In the genomic region with DNA sequence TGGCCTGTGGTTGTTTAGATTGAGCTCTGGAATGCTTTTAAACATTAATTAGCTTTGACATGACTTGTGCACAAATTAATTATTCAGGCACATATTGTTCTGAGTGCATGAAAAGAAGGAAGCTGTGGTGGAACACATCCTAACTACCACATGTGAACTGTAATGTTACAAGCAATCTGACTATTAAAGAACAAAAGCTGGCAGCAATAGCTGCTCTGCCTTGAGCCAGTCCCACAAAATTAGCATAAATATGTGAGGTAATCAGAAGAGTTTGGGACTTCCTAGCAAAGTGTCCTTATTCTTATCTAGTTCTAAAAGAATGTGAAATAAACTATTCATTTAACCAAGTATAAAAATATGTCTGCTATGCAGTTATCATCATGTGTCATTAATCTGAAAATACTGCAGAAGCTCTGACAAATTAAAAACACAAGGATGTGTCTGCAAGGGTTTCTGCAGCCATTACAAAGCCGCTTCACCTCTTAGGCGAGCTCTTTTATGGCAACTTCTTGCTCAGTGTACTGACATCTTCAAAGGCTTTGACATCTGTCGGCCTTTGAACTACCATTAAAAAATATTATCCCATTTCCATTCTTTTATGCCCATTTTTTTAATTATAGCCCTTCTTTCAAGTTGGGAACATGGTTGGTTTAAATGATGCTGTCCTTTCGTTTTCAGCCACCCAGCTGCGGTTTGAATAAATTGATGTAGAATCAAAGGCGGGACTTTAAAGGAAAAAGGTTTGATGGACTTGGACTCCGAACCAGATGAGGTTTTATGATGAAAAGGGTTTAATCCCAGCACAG, we compare ENCODE assay signal across 13 mouse cellular contexts.
DNase-seq lines count a peak whose midpoint lies in the region; ATAC-seq and TF ChIP-seq lines count a peak whose summit lies in the region.
"Had no signal": no experiment of that assay in that cellular context is flagged by ENCODE, and none has a peak within 500 bp of the region (broad histone marks: within the 10 kb centered on the region; RNA-seq: fewer than 3 reads in every experiment).

No protein-coding gene starts in this region.

- peaks cover 14% of the 10 kb centered on the region for H3K4me1 ChIP-seq in hindbrain, embryonic 13.5 days (replicated peaks)
- H3K4me1 ChIP-seq in hindbrain, postnatal 0 days (ENCODE audit: insufficient read depth, low read length) = no peaks in the 10 kb centered on the region
- H3K4me1 ChIP-seq in forebrain, embryonic 16.5 days (replicated peaks; ENCODE audit: control insufficient read depth, insufficient read depth, low read length) = peaks cover 12% of the 10 kb centered on the region
- H3K4me1 ChIP-seq in midbrain, embryonic 14.5 days (ENCODE audit: control insufficient read depth, insufficient read depth, low read length) = peaks cover 11% of the 10 kb centered on the region
- H3K4me1 ChIP-seq: intestine, embryonic 15.5 days had no signal

- intact Hi-C loops in left cerebral cortex, postnatal 10 days (cut with DNase I) = no loop called here
- intact Hi-C loops in heart, postnatal 10 days (cut with DNase I) = no loop called here

- no peak for TF ChIP-seq CTCF in hindbrain, postnatal 0 days (IDR thresholded peaks at IDR 0.05; ENCODE audit: low read depth)
- no peak for TF ChIP-seq CTCF in brain, embryonic 14.5 days (IDR thresholded peaks at IDR 0.05; ENCODE audit: borderline replicate concordance, extremely low read depth, insufficient read depth, insufficient read length)

- no peaks in the 10 kb centered on the region for H3K36me3 ChIP-seq in hindbrain, embryonic 13.5 days
- H3K36me3 ChIP-seq in hindbrain, postnatal 0 days (ENCODE audit: insufficient read depth, low read length) = no peaks in the 10 kb centered on the region
- H3K36me3 ChIP-seq in forebrain, embryonic 16.5 days (ENCODE audit: control insufficient read depth, insufficient read depth) = no peaks in the 10 kb centered on the region
- H3K36me3 ChIP-seq in midbrain, embryonic 14.5 days (ENCODE audit: control insufficient read depth, insufficient read depth, low read length) = no peaks in the 10 kb centered on the region
- H3K36me3 ChIP-seq: heart, embryonic 13.5 days; intestine, embryonic 15.5 days had no signal

- DNase-seq in hindbrain, postnatal 0 days (ENCODE audit: low spot score) = no peak
- DNase-seq in brain, embryonic 14.5 days (ENCODE audit: low read depth) = peak; percentile 84
- no peak for DNase-seq in midbrain, embryonic 14.5 days
- no peak for DNase-seq in left cerebral cortex, adult 9 months (ENCODE audit: low spot score in 2 of 2)
- no peak for DNase-seq in left cerebral cortex, postnatal 10 days (ENCODE audit: extremely low spot score in 1 of 2, low spot score in 2 of 2)
- DNase-seq in heart, postnatal 10 days = no peak
- DNase-seq: adrenal gland, adult 8-10 months; gastrocnemius, postnatal 25 days; kidney, postnatal 4 days had no signal

- no peak overlapping the region for H3K4me2 ChIP-seq in hindbrain, embryonic 13.5 days
- H3K4me2 ChIP-seq in hindbrain, postnatal 0 days (ENCODE audit: low read depth, low read length) = no peak overlapping the region
- peak overlapping the region; percentile 8 for H3K4me2 ChIP-seq in forebrain, embryonic 16.5 days (ENCODE audit: low read length)
- peak overlapping the region; percentile 18 for H3K4me2 ChIP-seq in midbrain, embryonic 14.5 days (ENCODE audit: low read length)
- H3K4me2 ChIP-seq: heart, embryonic 13.5 days; intestine, embryonic 15.5 days had no signal

- WGBS in hindbrain, embryonic 13.5 days = 70% methylated on average over 7 of the region's 7 CpGs
- 73% methylated on average over 7 of the region's 7 CpGs for WGBS in hindbrain, postnatal 0 days
- WGBS in forebrain, embryonic 16.5 days = 31% methylated on average over 7 of the region's 7 CpGs
- 31% methylated on average over 7 of the region's 7 CpGs for WGBS in midbrain, embryonic 14.5 days

- TF ChIP-seq POLR2A in brain, embryonic 14.5 days (IDR thresholded peaks at IDR 0.05; ENCODE audit: borderline replicate concordance, extremely low read depth, insufficient read depth, insufficient read length, poor library complexity, severe bottlenecking) = no peak

- no peaks in the 10 kb centered on the region for H3K9me3 ChIP-seq in hindbrain, embryonic 13.5 days
- H3K9me3 ChIP-seq in hindbrain, postnatal 0 days (ENCODE audit: low read length) = no peaks in the 10 kb centered on the region
- no peaks in the 10 kb centered on the region for H3K9me3 ChIP-seq in forebrain, embryonic 16.5 days (ENCODE audit: control insufficient read depth, low read length)
- H3K9me3 ChIP-seq in midbrain, embryonic 14.5 days (ENCODE audit: control insufficient read depth, low read length) = 0 out of 2 replicates have a peak, but pooled peaks cover 2% of the 10 kb centered on the region
- H3K9me3 ChIP-seq: intestine, embryonic 15.5 days had no signal

- peak overlapping the region; percentile 49 for H3K27ac ChIP-seq in hindbrain, embryonic 13.5 days
- H3K27ac ChIP-seq in hindbrain, postnatal 0 days = no peak overlapping the region
- H3K27ac ChIP-seq in forebrain, embryonic 16.5 days (ENCODE audit: low read length) = 0 out of 2 replicates have a peak overlapping the region, but pooled peaks have one; percentile 2
- peak overlapping the region; percentile 58 for H3K27ac ChIP-seq in midbrain, embryonic 14.5 days (replicated peaks; ENCODE audit: low read depth, low read length)
- H3K27ac ChIP-seq: heart, embryonic 13.5 days; intestine, embryonic 15.5 days had no signal

- no peak for ATAC-seq in hindbrain, embryonic 13.5 days (ENCODE audit: low FRiP score)
- ATAC-seq in hindbrain, postnatal 0 days = no peak
- ATAC-seq in forebrain, embryonic 16.5 days = peak; percentile 36
- peak; percentile 48; the same call in 1 of the 2 replicates for ATAC-seq in midbrain, embryonic 14.5 days (ENCODE audit: low FRiP score, low TSS enrichment)
- ATAC-seq: intestine, embryonic 15.5 days had no signal

- no peak overlapping the region for H3K9ac ChIP-seq in hindbrain, embryonic 13.5 days
- H3K9ac ChIP-seq in hindbrain, postnatal 0 days (replicated peaks; ENCODE audit: low read length) = no peak overlapping the region
- no peak overlapping the region for H3K9ac ChIP-seq in forebrain, embryonic 16.5 days (replicated peaks; ENCODE audit: low read depth, low read length)
- H3K9ac ChIP-seq in midbrain, embryonic 14.5 days (replicated peaks; ENCODE audit: low read length) = no peak overlapping the region
- H3K9ac ChIP-seq: heart, embryonic 13.5 days; intestine, embryonic 15.5 days had no signal

- H3K4me3 ChIP-seq in hindbrain, embryonic 13.5 days = no peak overlapping the region
- no peak overlapping the region for H3K4me3 ChIP-seq in hindbrain, postnatal 0 days (ENCODE audit: low read length)
- no peak overlapping the region for H3K4me3 ChIP-seq in forebrain, embryonic 16.5 days (replicated peaks; ENCODE audit: low read length)
- no peak overlapping the region for H3K4me3 ChIP-seq in midbrain, embryonic 14.5 days (replicated peaks; ENCODE audit: low read depth, low read length)
- H3K4me3 ChIP-seq: heart, embryonic 13.5 days; intestine, embryonic 15.5 days had no signal

- no peaks in the 10 kb centered on the region for H3K27me3 ChIP-seq in hindbrain, embryonic 13.5 days
- H3K27me3 ChIP-seq in hindbrain, postnatal 0 days (ENCODE audit: insufficient read depth, low read length) = no peaks in the 10 kb centered on the region
- H3K27me3 ChIP-seq in forebrain, embryonic 16.5 days (replicated peaks; ENCODE audit: control insufficient read depth, insufficient read depth, low read length) = no peaks in the 10 kb centered on the region
- no peaks in the 10 kb centered on the region for H3K27me3 ChIP-seq in midbrain, embryonic 14.5 days (ENCODE audit: control insufficient read depth, insufficient read depth, low read length)
- H3K27me3 ChIP-seq: heart, embryonic 13.5 days; intestine, embryonic 15.5 days had no signal

Comparison
In these comparisons a context has a peak if more than half of its experiments do, and no peak if none do; other contexts are left out.
1. ATAC-seq: peak in forebrain, embryonic 16.5 days (single experiment) and midbrain, embryonic 14.5 days (single experiment); none in hindbrain, embryonic 13.5 days (single experiment) and hindbrain, postnatal 0 days (single experiment).
2. H3K4me2 ChIP-seq: peak in forebrain, embryonic 16.5 days (single experiment) and midbrain, embryonic 14.5 days (single experiment); none in hindbrain, embryonic 13.5 days (single experiment) and hindbrain, postnatal 0 days (single experiment).